ENCODE assay signal across 11 mouse cellular contexts in genomic region chr9:30234501-30235163, GRCm38 (mm10).
A peak's percentile ranks its signal among the peaks of the same experiment; 100 is the strongest.
DNase-seq lines count a peak whose midpoint lies in the region; ATAC-seq and TF ChIP-seq lines count a peak whose summit lies in the region.
"Had no signal": no experiment of that assay in that cellular context is flagged by ENCODE, and none has a peak within 500 bp of the region (broad histone marks: within the 10 kb centered on the region; RNA-seq: fewer than 3 reads in every experiment).

No protein-coding gene starts in this region.

- no peak overlapping the region for H3K4me3 ChIP-seq in hindbrain, embryonic 10.5 days
- H3K4me3 ChIP-seq in hindbrain, embryonic 11.5 days (ENCODE audit: low read depth, low read length), result no peak overlapping the region
- no peak overlapping the region for H3K4me3 ChIP-seq in heart, postnatal 0 days (ENCODE audit: low read depth, low read length)
- H3K4me3 ChIP-seq in olfactory bulb, adult 2 months (ENCODE audit: insufficient read depth, low read depth, low read length), result no peak overlapping the region
- H3K4me3 ChIP-seq in liver, embryonic 12.5 days, result no peak overlapping the region
- H3K4me3 ChIP-seq: forebrain, embryonic 10.5 days; neural tube, embryonic 12.5 days had no signal

- no peak overlapping the region for H3K9ac ChIP-seq in hindbrain, embryonic 11.5 days (ENCODE audit: low read depth, low read length)
- H3K9ac ChIP-seq in heart, postnatal 0 days (replicated peaks; ENCODE audit: low read depth, low read length), result no peak overlapping the region
- H3K9ac ChIP-seq in liver, embryonic 12.5 days, result no peak overlapping the region
- H3K9ac ChIP-seq: neural tube, embryonic 12.5 days had no signal

- TF ChIP-seq POLR2A in brain, embryonic 14.5 days (IDR thresholded peaks at IDR 0.05; ENCODE audit: borderline replicate concordance, extremely low read depth, insufficient read depth, insufficient read length, poor library complexity, severe bottlenecking), result no peak
- TF ChIP-seq POLR2A in olfactory bulb, adult 2 months (IDR thresholded peaks at IDR 0.05; ENCODE audit: insufficient read depth, low read depth, low read length), result no peak

- H3K4me1 ChIP-seq in hindbrain, embryonic 10.5 days (replicated peaks), result 0 out of 2 replicates have a peak, but pooled peaks cover 5% of the 10 kb centered on the region
- H3K4me1 ChIP-seq in hindbrain, embryonic 11.5 days (replicated peaks; ENCODE audit: control insufficient read depth, insufficient read depth, low read length), result no peaks in the 10 kb centered on the region
- H3K4me1 ChIP-seq in heart, postnatal 0 days (ENCODE audit: control insufficient read depth, insufficient read depth), result no peaks in the 10 kb centered on the region; the same call in 1 of the 2 replicates
- peaks cover 6% of the 10 kb centered on the region for H3K4me1 ChIP-seq in olfactory bulb, adult 2 months (ENCODE audit: control insufficient read depth, insufficient read depth, low read length)
- H3K4me1 ChIP-seq in liver, embryonic 12.5 days, result no peaks in the 10 kb centered on the region
- H3K4me1 ChIP-seq: forebrain, embryonic 10.5 days had no signal

- DNase-seq in hindbrain, embryonic 10.5 days (ENCODE audit: low spot score), result no peak
- DNase-seq in hindbrain, embryonic 11.5 days (ENCODE audit: low spot score), result no peak
- peak; percentile 41 for DNase-seq in brain, embryonic 14.5 days (ENCODE audit: low read depth)
- peak; percentile 27 for DNase-seq in heart, postnatal 0 days (ENCODE audit: low spot score)
- DNase-seq in spleen, adult 12 weeks (ENCODE audit: low spot score), result no peak
- no peak for DNase-seq in spleen, postnatal 4 days (ENCODE audit: low spot score in 2 of 2)
- DNase-seq: kidney, adult 11 months had no signal

- TF ChIP-seq EP300 in heart, postnatal 0 days (IDR thresholded peaks at IDR 0.05; ENCODE audit: low read depth), result no peak

- no peak; the same call in 1 of the 2 replicates for ATAC-seq in hindbrain, embryonic 11.5 days (ENCODE audit: low FRiP score)
- ATAC-seq in heart, postnatal 0 days (ENCODE audit: insufficient read depth, low read depth), result peak; percentile 72
- ATAC-seq in liver, embryonic 12.5 days, result no peak

- no peak for TF ChIP-seq CTCF in brain, embryonic 14.5 days (IDR thresholded peaks at IDR 0.05; ENCODE audit: borderline replicate concordance, extremely low read depth, insufficient read depth, insufficient read length)
- TF ChIP-seq CTCF in heart, postnatal 0 days (IDR thresholded peaks at IDR 0.05; ENCODE audit: low read depth), result no peak
- TF ChIP-seq CTCF in olfactory bulb, adult 2 months (IDR thresholded peaks at IDR 0.05; ENCODE audit: insufficient read depth, low read depth, low read length), result no peak

- 0 out of 2 replicates have a peak overlapping the region, but pooled peaks have one; percentile 14 for H3K27ac ChIP-seq in hindbrain, embryonic 10.5 days
- no peak overlapping the region for H3K27ac ChIP-seq in hindbrain, embryonic 11.5 days (ENCODE audit: low read depth, low read length)
- H3K27ac ChIP-seq in heart, postnatal 0 days (ENCODE audit: low read depth), result no peak overlapping the region
- H3K27ac ChIP-seq in olfactory bulb, adult 2 months (ENCODE audit: insufficient read depth, low read depth, low read length), result peak overlapping the region; percentile 46
- no peak overlapping the region for H3K27ac ChIP-seq in liver, embryonic 12.5 days
- H3K27ac ChIP-seq: forebrain, embryonic 10.5 days; neural tube, embryonic 12.5 days had no signal

- H3K4me2 ChIP-seq in hindbrain, embryonic 11.5 days (replicated peaks; ENCODE audit: low read depth, low read length), result no peak overlapping the region
- no peak overlapping the region for H3K4me2 ChIP-seq in heart, postnatal 0 days (ENCODE audit: low read depth, low read length)
- no peak overlapping the region for H3K4me2 ChIP-seq in liver, embryonic 12.5 days
- H3K4me2 ChIP-seq: neural tube, embryonic 12.5 days had no signal

- H3K9me3 ChIP-seq in hindbrain, embryonic 10.5 days, result no peaks in the 10 kb centered on the region
- H3K9me3 ChIP-seq in hindbrain, embryonic 11.5 days (ENCODE audit: control insufficient read depth, low read length), result no peaks in the 10 kb centered on the region
- H3K9me3 ChIP-seq in heart, postnatal 0 days (replicated peaks; ENCODE audit: control insufficient read depth, low read length), result no peaks in the 10 kb centered on the region
- H3K9me3 ChIP-seq in liver, embryonic 12.5 days (replicated peaks), result no peaks in the 10 kb centered on the region
- H3K9me3 ChIP-seq: forebrain, embryonic 10.5 days; neural tube, embryonic 12.5 days had no signal

- WGBS in hindbrain, embryonic 10.5 days, result 80% methylated on average over 8 of the region's 8 CpGs
- 70% methylated on average over 8 of the region's 8 CpGs for WGBS in hindbrain, embryonic 11.5 days
- WGBS in heart, postnatal 0 days, result 59% methylated on average over 8 of the region's 8 CpGs
- 64% methylated on average over 8 of the region's 8 CpGs for WGBS in olfactory bulb, adult 2 months
- WGBS in liver, embryonic 12.5 days (ENCODE audit: insufficient replicate concordance), result 58% methylated on average over 8 of the region's 8 CpGs

- no peaks in the 10 kb centered on the region for H3K27me3 ChIP-seq in hindbrain, embryonic 10.5 days (ENCODE audit: insufficient read depth, poor library complexity, severe bottlenecking)
- H3K27me3 ChIP-seq in hindbrain, embryonic 11.5 days (ENCODE audit: control insufficient read depth, insufficient read depth, low read length), result no peaks in the 10 kb centered on the region
- H3K27me3 ChIP-seq in heart, postnatal 0 days (ENCODE audit: control insufficient read depth, insufficient read depth, low read length), result no peaks in the 10 kb centered on the region
- no peaks in the 10 kb centered on the region for H3K27me3 ChIP-seq in liver, embryonic 12.5 days (replicated peaks)
- H3K27me3 ChIP-seq: neural tube, embryonic 12.5 days had no signal

- H3K36me3 ChIP-seq in hindbrain, embryonic 10.5 days, result no peaks in the 10 kb centered on the region
- H3K36me3 ChIP-seq in hindbrain, embryonic 11.5 days (ENCODE audit: control insufficient read depth, insufficient read depth, low read length), result no peaks in the 10 kb centered on the region
- no peaks in the 10 kb centered on the region for H3K36me3 ChIP-seq in heart, postnatal 0 days (replicated peaks; ENCODE audit: control insufficient read depth, insufficient read depth, low read length)
- no peaks in the 10 kb centered on the region for H3K36me3 ChIP-seq in liver, embryonic 12.5 days
- H3K36me3 ChIP-seq: forebrain, embryonic 10.5 days; neural tube, embryonic 12.5 days had no signal

Comparison
In these comparisons a context has a peak if more than half of its experiments do, and no peak if none do; other contexts are left out.
1. H3K27ac ChIP-seq: peak in hindbrain, embryonic 10.5 days (single experiment) and olfactory bulb, adult 2 months (single experiment); none in hindbrain, embryonic 11.5 days (single experiment), heart, postnatal 0 days (single experiment) and liver, embryonic 12.5 days (single experiment).
2. DNase-seq: peak in brain, embryonic 14.5 days (single experiment) and heart, postnatal 0 days (single experiment); none in hindbrain, embryonic 10.5 days (single experiment), hindbrain, embryonic 11.5 days (single experiment), spleen, adult 12 weeks (single experiment) and spleen, postnatal 4 days (0 of 2).